Mouse (Mus musculus): Measurements from ENCODE around the gene Gm3238. TPM values are rescaled to one million over a fixed set of nuclear protein-coding genes. Genes with fewer than 3 reads are reported as not detected.
"Not testable (repeated sequence)": the region's sequence is repeated elsewhere in the genome, so short reads cannot be mapped to it uniquely, and the experiment has no call there.

Gene Gm3238
- total RNA-seq, 4 experiments from 2014 or later, result not detected

DNA sequence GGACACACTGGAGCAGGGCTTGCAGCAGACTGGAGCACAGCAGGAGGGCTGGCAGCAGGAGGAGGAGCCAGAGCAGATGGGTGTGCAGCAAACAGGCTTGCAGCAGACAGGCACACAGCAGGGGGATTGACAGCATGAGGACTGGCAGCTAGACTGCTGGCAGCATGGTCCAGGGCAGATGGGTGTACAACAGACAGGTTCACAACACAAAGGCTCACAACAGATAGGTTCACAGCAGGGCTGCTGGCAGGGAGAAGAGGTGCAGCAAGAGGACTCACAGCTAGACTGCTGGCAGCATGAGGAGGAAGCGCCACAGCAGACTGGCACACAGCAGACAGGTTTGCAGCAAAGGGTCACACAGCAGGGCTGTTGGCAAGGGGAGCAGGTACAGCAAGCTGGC lies 20.4 kb downstream of the Gm3238 start:
- not testable (repeated sequence) for DNase-seq (ENCODE audit: low spot score in 2 of 2)

DNA sequence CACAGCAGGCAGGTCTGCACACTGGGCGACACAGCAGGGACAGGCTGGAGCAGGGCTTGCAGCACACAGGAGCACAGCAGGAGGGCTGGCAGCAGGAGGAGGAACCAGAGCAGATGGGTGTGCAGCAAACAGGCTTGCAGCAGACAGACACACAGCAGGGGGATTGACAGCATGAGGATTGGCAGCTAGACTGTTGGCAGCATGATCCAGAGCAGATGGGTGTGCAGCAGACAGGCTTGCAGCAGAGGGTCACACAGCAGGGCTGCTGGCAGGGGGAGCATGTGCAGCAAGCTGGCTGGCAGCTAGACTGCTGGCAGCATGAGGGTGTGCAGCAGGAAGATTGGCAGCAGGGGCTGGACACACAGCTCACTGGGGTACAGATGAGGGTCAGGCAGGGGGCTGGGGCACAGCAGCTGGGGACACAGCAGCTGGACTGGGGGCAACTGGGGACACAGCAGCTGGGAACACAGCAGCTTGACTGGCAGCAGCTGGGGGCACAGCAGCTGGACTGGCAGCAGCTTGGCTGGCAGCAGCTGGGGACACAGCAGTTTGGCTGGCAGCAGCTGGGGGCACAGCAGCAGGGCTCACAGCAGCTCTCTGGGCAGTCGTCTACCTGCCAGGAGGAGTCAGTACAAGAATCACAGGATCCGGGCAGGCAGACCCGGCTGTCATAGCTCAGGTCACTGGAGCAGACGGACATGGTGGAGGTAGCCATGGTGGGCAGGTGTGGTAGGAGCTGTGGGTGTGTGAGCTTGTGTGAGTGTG lies 29.0 kb downstream of the Gm3238 start, which contains the start of gene Gm18596:
TSS of gene Gm18596 (minus strand) at position 715 of the 765 bp plus-strand sequence.
- DNase-seq (ENCODE audit: low spot score in 2 of 2), result not testable (repeated sequence)

DNA sequence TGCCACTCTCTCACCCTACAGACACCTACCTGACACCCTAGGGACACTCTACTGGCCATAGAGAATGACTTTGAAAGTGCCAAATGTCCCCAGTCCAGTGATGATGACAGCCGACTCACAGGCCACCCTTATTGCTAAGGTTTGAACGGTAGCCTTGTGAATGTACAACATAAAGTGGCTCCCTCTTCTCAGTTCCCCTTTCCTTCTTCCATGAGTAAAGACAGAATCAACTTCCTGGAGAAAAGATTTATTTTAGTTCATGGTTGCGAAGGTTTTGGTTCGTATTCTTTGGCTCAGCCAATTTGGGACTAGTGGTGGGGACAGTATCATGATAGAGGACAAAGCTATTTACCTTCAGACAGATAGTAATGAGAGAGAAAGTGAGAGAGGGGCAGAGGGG lies 32.2 kb downstream of the Gm3238 start:
- no peak for DNase-seq (ENCODE audit: low spot score in 2 of 2)

DNA sequence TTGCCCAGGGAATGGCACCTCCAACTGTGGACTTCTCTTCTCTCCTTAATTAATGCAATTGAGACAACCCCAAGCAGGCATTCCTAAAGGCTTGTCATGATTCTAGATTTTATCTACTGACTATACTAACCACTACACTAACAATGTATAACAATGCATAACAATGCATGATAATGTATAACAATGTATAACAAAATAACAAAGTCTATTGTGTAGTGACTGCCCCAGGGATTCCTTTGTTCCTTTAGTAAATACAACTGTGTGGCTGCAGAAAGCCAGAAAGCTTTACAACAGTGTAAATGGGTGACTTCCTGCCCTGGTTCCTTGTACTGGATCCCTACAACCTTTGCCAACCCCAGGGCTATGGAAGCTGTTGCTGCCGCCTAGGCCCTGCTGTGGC lies 35.2 kb downstream of the Gm3238 start:
- DNase-seq (ENCODE audit: low spot score in 2 of 2), result no peak

DNA sequence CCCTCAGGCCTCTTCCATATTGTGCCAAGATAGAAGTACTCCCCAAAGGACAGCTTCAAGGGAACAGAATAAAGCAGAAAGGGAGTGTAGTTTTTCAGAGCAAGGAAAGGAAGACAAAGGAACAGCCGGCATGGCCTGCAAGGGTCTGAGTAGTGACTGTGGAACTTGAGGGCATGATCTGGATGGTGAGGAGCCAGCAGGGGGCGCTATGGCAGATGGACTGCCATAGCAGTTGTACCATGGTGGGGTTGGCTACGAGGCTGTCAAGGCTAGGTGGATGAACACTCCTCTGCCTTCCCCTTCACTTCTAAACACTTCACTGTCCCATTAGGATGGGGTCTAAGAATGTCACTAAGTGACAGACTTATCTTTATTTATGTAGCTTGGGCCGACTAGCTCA lies 41.9 kb downstream of the Gm3238 start:
- DNase-seq (ENCODE audit: low spot score in 2 of 2), result no peak

DNA sequence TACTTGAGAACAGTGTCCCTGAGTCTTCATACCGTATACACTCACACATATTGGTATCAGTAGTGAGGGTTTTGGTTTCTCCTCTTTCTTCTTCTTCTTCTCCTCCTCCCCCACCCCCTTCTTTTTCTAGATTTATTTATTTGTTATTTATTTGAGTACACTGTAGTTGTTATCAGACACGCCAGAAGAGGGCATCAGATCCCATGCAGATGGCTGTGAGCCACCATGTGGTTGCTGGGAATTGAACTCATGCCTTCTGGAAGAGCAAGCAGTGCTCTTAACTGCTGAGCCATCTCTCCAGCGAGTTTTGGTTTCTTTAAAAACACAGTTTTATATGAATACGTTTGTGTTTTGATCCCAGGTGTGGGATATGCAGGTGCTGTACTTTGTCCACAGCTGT lies 42.8 kb downstream of the Gm3238 start:
- no peak for DNase-seq (ENCODE audit: low spot score in 2 of 2)

DNA sequence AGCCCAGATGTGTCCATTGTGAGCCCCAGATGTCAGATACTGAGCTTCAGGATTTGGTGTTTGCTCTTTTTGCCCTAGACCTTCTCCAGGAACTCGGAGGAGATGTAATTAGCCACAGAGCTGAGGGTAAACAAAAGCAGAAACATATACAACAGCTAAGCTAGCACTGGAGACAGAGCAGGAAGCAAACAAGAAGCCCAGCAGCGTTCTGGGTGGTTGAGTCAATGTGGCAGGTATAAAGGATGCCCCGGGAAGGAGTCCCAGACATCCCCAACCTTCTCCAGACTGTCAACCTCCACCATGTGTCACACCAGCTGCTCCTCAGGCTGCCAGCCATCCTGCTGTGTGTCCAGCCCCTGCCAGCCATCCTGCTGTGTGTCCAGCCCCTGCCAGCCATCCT lies 44.9 kb downstream of the Gm3238 start, which contains the start of gene Gm10100:
TSS of gene Gm10100 (plus strand) at position 301 of the 400 bp plus-strand sequence.
- DNase-seq (ENCODE audit: low spot score in 2 of 2), result no peak

DNA sequence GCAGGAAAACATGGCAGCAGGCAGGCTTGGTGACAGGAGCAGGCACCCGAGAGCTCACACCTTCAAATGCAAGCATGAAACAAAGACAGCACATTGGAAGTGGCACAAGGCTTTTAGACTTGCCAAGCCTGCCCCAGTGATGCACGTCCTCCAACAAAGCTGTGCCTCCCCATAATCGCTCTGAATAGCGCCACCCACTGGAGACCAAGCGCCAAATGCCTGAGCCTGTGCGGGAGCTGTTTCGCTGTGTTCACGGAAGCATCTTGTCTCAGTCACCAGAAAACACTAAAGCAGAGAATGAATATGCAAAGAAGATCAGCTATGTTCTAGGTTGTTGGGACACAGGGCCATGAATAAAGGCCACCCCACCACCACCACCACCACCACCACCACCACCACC lies 46.3 kb downstream of the Gm3238 start:
- DNase-seq (ENCODE audit: low spot score in 2 of 2), result no peak

Other genes starting within 250 kb of the Gm3238 start
- gene Itgb2, start 241.1 kb downstream of the Gm3238 start, total RNA-seq (2022), result under 1 TPM; 0.48 to 0.99 (median 0.88) TPM
- gene Pttg1ip, start 189.6 kb downstream of the Gm3238 start, total RNA-seq (2022), result 10 to 100 TPM; 15.4 to 30.1 (median 25.8) TPM
- gene Sumo3, start 165.2 kb downstream of the Gm3238 start, total RNA-seq (2022), result 10 to 100 TPM; 38.7 to 59.9 (median 41.6) TPM
- gene Gm49325, start 165.1 kb downstream of the Gm3238 start, total RNA-seq (2022), result 10 to 100 TPM in 2 of 4 experiments, 1 to 10 TPM in 2; 5.7 to 18.3 (median 11.6) TPM
- 100 to 1,000 TPM in 2 of 4 experiments, 10 to 100 TPM in 2; 81.6 to 141 (median 104) TPM for gene Ube2g2, start 149.1 kb downstream of the Gm3238 start, total RNA-seq (2022)
- gene Tspear, start 84.8 kb downstream of the Gm3238 start, total RNA-seq (2022), result not detected
- gene Gm19402, start 80.6 kb downstream of the Gm3238 start, total RNA-seq (2022), result not detected
- gene Gm9508, start 74.1 kb downstream of the Gm3238 start, total RNA-seq (2022), result not detected
- gene Gm10272, start 64.7 kb downstream of the Gm3238 start, total RNA-seq (2022), result not detected
- gene Gm10024, start 59.9 kb downstream of the Gm3238 start, total RNA-seq (2022), result not detected
- gene Gm10142, start 55.5 kb downstream of the Gm3238 start, total RNA-seq (2022), result not detected
- not detected for gene Krtap12-1, start 50.7 kb downstream of the Gm3238 start, total RNA-seq (2022)
- not detected for gene Gm10100, start 44.8 kb downstream of the Gm3238 start, total RNA-seq (2022)
- gene Gm18596, start 28.7 kb downstream of the Gm3238 start, total RNA-seq (2022), result not detected
- gene Gm9736, start 20.0 kb downstream of the Gm3238 start, total RNA-seq (2022), result not detected
- not detected for gene Gm3233, start 11.6 kb downstream of the Gm3238 start, total RNA-seq (2022)
- gene Gm7138, start 5.6 kb upstream of the Gm3238 start, total RNA-seq (2022), result not detected
- not detected for gene Gm3250, start 11.2 kb upstream of the Gm3238 start, total RNA-seq (2022)
- gene Gm7137, start 16.9 kb upstream of the Gm3238 start, total RNA-seq (2022), result not detected
- not detected for gene Gm9639, start 23.8 kb upstream of the Gm3238 start, total RNA-seq (2022)
- not detected for gene Gm19668, start 27.8 kb upstream of the Gm3238 start, total RNA-seq (2022)
- gene Gm9507, start 40.5 kb upstream of the Gm3238 start, total RNA-seq (2022), result not detected
- not detected for gene Gm2696, start 43.4 kb upstream of the Gm3238 start, total RNA-seq (2022)
- not detected for gene Krtap10-4, start 55.8 kb upstream of the Gm3238 start, total RNA-seq (2022)
- not detected for gene Krtap10-10, start 64.6 kb upstream of the Gm3238 start, total RNA-seq (2022)
- not detected for gene Gm36176, start 75.5 kb upstream of the Gm3238 start, total RNA-seq (2022)
- not detected for gene Gm10318, start 81.5 kb upstream of the Gm3238 start, total RNA-seq (2022)
- not detected for gene Gm3285, start 90.7 kb upstream of the Gm3238 start, total RNA-seq (2022)
- gene Lrrc3, start 131.2 kb upstream of the Gm3238 start, total RNA-seq (2022), result under 1 TPM; 0.07 to 0.49 (median 0.08) TPM
- gene Trpm2, start 199.2 kb upstream of the Gm3238 start, total RNA-seq (2022), result under 1 TPM in 2 of 4 experiments, not detected in 2; 0.07 to 0.20 TPM
- gene 1810043G02Rik, start 207.2 kb upstream of the Gm3238 start, total RNA-seq (2022), result 1 to 10 TPM; 3.2 to 4.7 (median 3.4) TPM
- gene Pfkl, start 238.8 kb upstream of the Gm3238 start, total RNA-seq (2022), result 10 to 100 TPM in 1 of 4 experiments, 1 to 10 TPM in 3; 7.0 to 10.6 (median 7.2) TPM

Measured in gastrocnemius, adult 8-10 months (tissue).